Mouse (Mus musculus) adrenal gland, postnatal 4 days (tissue): ENCODE data around the gene Ap5b1. TPM values are rescaled to one million over a fixed set of nuclear protein-coding genes. Genes with fewer than 3 reads are reported as not detected.

ENCODE experiments used
- DNase-seq, 2 experiments: peaks; one replicate each; pipeline ENCODE4 v3.0.0; 2021 to 2022; ENCODE audit warnings: low spot score in 2 of 2, mixed read lengths in 2 of 2
- total RNA-seq, 2 experiments: library from RNA; stranded (reverse); gene quantifications; 2 replicates each; pipeline ENCODE4 v1.2.3; 2021

The Ap5b1 gene
- total RNA-seq, 2 experiments from 2014 or later, result 6.0 to 8.9 TPM

GRCm38 (mm10) chr19:5566316-5566715 is 1.5 kb upstream of the Ap5b1 start:
- no peak for DNase-seq

DNA sequence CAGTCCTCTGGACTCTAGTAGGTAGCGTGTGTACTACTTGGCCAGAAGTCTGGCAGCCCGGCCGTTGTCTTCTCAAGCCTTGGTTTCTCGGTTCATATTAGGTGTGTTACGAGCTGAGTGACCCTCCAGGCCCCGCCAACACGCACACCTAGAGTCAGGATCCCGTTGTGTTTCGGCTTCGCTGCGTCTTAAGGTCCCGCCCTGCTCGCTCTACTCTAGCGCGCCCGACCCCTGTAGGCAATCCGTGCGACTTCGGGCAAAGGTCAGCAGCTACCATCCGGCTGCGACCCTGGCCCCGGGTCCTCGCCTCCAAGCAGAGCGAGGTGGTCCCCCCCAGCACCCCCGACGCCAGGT is 668 bp upstream of the Ap5b1 start:
- no peak for DNase-seq

GRCm38 (mm10) chr19:5568470-5569140 is 780 bp downstream of the Ap5b1 start:
- DNase-seq, result peak; percentile 54 to 68

DNA sequence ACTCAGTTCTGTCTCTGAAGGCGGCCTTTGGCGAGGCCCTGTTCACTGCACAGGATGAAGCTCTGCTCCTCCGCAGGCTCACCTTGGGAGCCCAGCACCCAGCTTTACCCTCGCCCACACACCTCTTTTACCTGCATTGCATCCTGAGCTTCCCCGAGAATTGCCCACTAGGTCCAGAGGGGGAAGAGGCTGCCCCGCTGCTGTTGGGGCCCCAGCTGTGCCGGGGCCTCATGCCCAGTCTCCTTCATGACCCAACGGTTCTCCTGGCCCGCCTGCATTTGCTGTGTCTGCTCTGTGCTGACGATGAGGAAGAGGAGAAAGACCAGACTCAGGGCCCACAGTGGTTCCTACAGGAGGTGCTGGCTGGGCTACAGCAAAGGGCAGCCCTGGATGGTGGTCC is 1.7 kb downstream of the Ap5b1 start:
- no peak for DNase-seq

GRCm38 (mm10) chr19:5570353-5571246 is 2.8 kb downstream of the Ap5b1 start:
- DNase-seq, result no peak

DNA sequence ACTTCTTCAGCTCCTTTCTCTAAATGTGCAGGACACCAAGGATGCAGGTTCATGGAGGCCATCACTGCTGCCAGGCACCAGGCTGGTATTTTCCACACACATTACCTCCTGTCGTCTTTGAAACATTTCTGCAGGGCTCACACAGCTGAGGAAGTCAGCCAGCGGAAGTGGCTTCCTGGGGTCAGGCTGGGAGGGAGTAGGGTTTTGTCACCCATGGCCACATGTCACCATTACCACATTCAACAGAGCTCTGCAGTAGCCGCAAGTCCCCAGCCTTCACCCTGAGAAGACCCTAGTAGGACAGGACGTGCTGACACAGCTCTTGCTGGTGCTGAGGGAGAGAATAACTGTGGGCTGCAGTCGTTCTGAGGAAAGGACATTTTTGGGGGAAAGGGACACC is 4.0 kb downstream of the Ap5b1 start:
- DNase-seq, result no peak

DNA sequence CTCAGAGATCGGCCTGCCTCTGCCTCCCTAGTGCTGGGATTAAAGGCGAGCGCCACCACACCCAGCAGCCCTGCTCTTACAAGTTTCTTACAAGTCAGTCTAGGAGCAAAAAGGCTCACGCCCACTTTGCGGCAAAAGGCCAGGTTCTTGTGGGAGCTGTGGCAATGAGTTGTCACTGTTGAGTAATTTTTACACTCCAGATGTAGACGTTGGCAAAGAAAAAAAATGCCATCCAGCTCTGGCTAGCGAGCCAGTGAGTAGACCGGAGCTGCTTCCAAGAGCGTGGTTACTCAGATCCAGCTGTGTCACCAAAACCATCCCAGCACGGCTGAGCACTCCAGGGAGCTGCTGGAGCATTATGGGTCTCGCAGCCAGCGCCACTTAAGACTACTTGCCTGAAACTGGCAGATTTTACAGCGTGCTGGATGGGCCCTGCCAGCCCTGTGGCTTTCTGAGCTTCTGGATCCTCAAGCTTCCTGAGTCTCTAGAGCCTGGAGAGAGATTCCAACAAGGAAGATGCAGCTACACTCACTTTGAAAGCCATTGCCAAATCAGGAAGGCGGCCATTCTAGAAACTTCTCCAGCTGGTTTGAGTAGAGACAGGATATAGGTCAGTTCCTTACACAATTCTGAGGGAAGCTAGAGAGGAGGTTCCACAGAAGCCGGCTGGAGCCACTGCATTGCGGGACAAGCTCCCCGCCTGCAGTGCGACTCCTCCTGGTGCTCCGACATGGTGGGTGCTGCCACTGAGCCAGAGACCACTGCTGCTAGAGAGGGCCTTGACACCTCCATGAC is 4.7 kb downstream of the Ap5b1 start:
- DNase-seq, result no peak

GRCm38 (mm10) chr19:5575336-5575735 is 7.5 kb downstream of the Ap5b1 start:
- no peak for DNase-seq

- no peak for DNase-seq
These were observed 12.1 kb downstream of the Ap5b1 start for GRCm38 (mm10) chr19:5579971-5580370.

DNA sequence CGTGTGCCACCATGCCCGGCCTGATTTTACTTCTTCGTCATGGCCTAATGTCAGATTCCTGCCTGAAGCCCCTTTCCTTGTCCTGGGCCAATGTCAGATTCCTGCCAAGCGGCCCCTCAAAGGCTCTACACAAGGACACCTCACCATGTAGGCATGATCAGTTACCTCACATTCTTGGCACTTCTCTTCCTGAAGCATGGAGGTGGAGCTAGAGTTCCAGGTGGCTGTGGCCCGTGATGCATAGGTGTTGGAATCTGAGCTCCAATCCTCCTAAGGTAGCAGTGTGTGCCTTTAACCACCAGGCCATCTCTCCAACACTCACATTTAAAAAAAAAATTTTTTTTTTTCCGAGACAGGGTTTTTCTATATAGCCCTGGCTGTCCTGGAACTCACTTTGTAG is 13.0 kb downstream of the Ap5b1 start:
- DNase-seq, result no peak

DNA sequence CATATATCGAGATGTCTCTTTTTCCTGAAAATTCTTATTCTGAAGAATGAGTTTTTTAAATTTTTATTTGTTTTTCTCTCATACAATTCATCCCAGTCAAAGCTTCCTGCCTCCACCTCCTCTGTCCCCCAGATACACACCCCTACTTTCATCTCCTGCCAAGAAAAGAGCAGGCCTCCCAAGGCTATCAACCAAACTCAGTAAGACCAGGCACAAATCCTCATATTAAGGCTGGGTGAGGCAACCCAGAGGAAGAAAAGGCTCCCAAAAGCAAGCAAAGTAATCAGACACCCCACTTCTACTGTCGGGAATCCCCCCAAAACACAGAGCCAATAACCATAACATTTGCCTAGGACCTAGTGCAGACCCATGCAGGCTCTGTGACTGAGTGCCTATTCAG is 14.2 kb downstream of the Ap5b1 start:
- DNase-seq, result no peak

- no peak for DNase-seq
These were observed 21.3 kb downstream of the Ap5b1 start for GRCm38 (mm10) chr19:5589159-5589558.

DNA sequence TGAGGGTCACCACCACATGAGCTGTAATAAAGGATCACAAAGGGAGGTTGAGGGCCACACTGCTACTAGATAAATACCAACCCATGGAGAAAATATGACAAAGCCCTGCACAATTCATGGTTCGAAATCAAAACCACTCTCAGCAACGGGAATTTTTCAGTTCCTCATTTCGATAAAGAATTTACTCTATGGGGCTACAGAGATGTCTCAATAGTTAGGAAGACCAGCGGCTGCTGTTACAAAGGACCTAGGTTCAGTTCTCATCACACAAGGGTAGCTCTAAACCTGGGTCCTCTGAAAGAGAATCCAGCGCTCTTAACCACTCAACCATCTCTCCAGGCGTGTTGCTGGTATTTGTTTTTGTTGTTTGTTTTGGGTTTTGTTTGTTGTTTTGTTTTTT is 24.1 kb downstream of the Ap5b1 start:
- no peak for DNase-seq

DNA sequence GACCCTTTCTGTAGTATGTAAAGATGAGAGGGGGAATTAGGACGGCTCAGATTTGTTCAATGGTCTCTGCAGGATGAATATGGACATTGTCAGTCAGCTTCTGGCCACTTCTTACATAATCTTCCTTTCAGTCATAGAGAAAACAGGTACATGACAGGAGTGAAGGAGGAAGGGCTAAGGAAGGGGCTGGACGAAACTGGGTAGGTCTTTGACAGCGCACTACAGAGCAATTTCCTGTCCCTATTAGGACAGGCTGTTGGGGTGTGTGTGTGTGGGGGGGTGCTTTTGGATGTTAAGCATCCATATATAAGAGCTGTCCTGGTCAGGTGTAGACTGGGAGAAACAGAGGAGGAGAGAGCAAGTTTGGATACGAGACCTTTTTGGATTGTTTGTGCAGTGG is 31.4 kb downstream of the Ap5b1 start:
- no peak for DNase-seq

GRCm38 (mm10) chr19:5601752-5602541 is 34.1 kb downstream of the Ap5b1 start, which contains the start of gene Rnaseh2c:
TSS of gene Rnaseh2c (plus strand) at chr19:5601873.
- peak; percentile 23 to 49 for DNase-seq

- DNase-seq, result no peak
These were observed 35.8 kb downstream of the Ap5b1 start for GRCm38 (mm10) chr19:5603664-5604063.

- DNase-seq, result no peak
These were observed 37.3 kb downstream of the Ap5b1 start for GRCm38 (mm10) chr19:5605126-5605525.

DNA sequence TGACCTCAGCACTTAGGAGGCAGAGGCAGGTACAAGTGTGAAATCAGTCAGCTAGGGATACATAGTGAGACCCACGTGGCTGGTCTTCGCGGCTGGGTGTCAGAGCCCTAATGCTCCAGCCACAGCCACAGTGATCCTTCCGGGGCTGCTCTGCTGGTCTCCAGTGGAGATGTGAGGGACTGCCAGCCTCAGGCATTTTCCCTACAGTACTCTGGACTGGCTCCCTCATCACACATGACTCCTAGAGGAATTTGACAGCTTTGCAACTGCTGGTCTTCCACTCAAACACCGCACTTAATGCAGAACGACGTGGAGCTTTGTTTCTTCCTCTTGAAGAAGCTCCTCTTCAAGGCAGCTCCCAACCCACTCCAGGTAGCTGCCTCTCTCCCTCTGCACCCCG is 38.4 kb downstream of the Ap5b1 start:
- DNase-seq, result no peak

DNA sequence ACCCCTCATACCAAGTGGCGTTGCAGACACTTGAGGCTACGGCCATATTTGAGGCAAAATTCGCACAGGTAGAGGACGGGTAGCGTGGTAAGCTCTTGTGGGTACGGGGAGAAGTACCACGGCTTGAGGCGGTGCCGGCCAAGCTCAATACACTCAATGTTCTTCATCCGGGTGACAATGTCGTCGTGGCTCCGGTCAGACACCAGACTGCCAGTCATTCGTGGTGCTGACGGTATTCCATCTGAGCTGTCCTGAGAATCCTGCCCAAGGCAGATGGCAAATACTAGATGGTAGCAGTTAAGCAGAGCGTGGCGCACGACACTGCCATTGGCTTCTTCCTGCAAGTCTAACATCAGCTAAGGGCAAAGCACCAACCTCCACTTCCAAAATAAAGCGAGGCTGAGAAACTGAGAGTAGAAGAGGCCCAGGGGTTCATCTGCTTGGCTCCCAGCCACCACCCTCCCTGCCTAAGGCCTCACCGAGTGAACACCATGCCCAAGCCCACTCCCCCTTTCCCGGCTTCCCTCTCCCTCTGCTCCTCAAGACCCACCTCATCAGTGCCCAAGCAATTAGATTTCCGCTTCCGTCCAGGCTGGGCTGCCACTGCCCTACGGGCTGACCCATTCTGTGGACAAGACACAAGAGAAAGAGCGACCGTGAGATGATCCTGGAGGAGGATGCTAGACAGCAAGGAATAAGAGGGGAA is 40.0 kb downstream of the Ap5b1 start:
- DNase-seq, result no peak

DNA sequence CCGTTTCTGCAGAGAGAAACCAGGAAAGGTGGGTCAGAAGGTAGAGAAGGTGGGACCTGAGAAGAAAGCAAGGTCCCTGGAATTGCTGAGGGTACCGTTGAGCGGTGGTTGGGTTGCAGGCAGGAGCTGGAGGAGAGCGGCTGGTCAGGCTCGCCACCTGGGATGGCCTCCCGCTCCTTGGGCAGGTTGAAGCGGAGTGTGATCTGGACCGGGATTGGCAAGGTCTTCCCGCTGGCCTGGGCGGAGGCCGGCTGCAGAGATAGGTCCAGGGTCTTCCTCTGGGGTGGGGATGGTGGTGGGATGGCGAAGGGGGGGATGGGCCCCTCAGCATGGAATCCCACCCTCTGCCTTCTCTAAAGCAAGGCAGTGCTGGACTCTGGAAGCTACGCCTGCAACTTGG is 40.9 kb downstream of the Ap5b1 start:
- DNase-seq, result no peak
